Mouse (Mus musculus) neural tube, embryonic 10.5 days (tissue): Measurements from ENCODE around the gene Vmn1r132.
"Not testable (repeated sequence)": the region's sequence is repeated elsewhere in the genome, so short reads cannot be mapped to it uniquely, and the experiment has no call there.

ENCODE experiments used
- DNase-seq: peaks from one replicate; pipeline ENCODE4 v3.0.0-alpha.2; 2017; ENCODE audit warnings: low spot score; ENCODE audit errors: extremely low spot score

Vmn1r132 gene

GRCm38 (mm10) chr7:21613792-21614191, at the start of gene Vmn1r132:
Gene Vmn1r132 (plus strand): TSS chr7:21614092.
- DNase-seq: not testable (repeated sequence)
